Mouse (Mus musculus) forelimb bud, embryonic 11.5 days (tissue): ENCODE measurements around the gene 4931429L15Rik.

ENCODE experiments used
- DNase-seq: peaks from one replicate; pipeline ENCODE4 v3.0.0-alpha.2; 2012; ENCODE audit warnings: low read depth, low spot score

The 4931429L15Rik gene

DNA sequence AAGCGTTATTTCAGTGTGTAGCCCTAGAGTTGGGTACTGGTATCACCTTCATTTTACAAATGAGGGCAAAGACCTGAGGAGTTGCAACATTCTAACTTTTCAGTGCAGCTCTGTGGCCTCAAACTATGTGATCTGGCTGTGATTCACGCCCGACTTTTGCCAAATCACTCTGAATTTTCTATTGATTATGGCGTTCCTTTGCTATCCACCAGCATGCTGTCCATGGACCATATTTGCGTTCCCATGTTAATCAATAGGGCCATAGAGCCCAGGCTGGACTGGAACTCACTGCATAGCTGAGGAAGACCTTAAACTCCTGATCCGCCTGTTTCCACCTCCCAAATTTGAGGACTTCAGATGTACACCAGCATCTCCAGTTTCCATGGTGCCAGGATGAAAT, 60.7 kb downstream of the 4931429L15Rik start:
- no peak for DNase-seq

GRCm38 (mm10) chr9:46257546-46257945, 62.2 kb downstream of the 4931429L15Rik start:
- DNase-seq, result no peak

DNA sequence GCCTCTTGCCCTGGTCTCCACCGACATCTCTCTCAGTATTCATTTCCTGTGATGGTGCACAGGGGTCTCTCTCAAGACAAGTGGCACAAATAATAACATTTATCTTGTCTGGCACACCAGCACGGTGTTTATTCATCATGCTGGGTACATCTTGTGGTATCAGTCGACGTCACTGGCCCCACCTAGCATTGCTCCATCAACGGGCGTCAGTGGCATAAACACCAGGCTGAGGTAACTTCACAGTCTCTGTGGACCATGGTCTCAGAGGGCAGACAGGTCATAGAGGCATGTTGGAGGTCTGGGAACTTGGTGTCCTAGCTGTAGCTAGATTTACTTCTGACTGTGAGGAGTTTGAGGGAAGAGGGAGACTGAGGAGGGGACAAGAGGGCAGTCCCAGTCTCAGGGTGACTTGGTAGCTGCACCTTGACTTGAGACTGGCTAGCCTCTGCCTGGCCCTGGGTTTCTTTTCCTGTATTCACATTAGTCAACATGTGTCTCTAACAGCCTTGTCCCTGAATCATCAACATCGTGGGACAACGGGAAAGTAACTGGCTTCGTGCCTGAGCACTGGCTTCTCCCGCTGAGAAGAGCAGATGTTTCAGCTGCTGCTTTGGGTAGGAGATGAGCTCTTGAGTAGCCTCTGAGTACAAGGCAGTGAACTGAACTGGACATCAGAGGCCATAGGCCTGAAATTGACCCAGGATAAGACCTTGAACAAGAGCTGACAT, 63.0 kb downstream of the 4931429L15Rik start:
- no peak for DNase-seq

- DNase-seq, result no peak
Observed at GRCm38 (mm10) chr9:46256177-46256576, 63.6 kb downstream of the 4931429L15Rik start.
